Mouse (Mus musculus): ENCODE data around the gene Gtf2h3.
A peak's percentile ranks its signal among the peaks of the same experiment; 100 is the strongest.

DNA sequence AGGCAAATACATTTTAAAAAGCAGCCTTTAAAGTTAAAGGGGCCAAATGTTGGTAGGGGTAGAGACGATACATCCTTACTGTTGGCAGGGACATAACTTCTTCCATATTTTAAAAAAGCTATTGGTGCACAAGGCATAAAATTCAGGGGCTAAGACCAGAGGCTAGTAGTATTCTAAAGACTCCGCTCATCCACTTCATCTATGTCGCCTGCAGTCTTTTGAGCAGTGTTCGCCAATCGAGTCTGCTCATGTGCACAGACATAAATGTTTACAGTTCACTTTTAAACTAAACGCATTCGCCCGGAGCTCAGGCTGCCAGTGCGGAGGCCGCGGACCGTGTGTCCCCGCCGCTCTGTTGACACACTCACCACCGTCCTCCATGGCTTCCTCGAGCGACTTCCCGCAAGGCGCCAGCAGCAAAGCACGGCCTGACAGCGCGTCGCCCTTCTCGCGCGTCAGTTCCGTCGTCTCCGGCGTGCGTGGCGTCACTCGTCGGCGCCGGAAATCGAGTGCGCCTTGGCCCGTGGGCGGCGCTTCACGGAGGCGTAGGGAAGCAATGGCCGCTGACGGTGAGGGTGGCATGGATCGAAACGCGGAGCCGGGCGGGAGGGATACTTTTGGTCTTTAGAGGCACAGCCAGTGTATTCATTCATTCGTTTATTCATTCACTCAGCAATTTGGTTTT is at the start of gene Gtf2h3, which contains the start of gene Eif2b1:
- TF ChIP-seq CTCF (IDR thresholded peaks at IDR 0.05; ENCODE audit: low read depth) (peak; percentile 31; the same call in 1 of the 2 replicates), EP300 (optimal IDR thresholded peaks at IDR 0.05) (no peak)
